8 mouse cellular contexts compared by ENCODE assay signal in genomic region chr17:66479311-66479710, GRCm38 (mm10). TPM values are rescaled to one million over a fixed set of nuclear protein-coding genes. Genes with fewer than 3 reads are reported as not detected.
DNase-seq lines count a peak whose midpoint lies in the region; ATAC-seq and TF ChIP-seq lines count a peak whose summit lies in the region.

No protein-coding gene starts in this region.

- H3K27me3 ChIP-seq in embryonic facial prominence, embryonic 10.5 days (replicated peaks; ENCODE audit: low read depth, poor library complexity, severe bottlenecking): peaks cover 51% of the 10 kb centered on the region
- no peaks in the 10 kb centered on the region for H3K27me3 ChIP-seq in hindbrain, embryonic 12.5 days
- peaks cover 26% of the 10 kb centered on the region for H3K27me3 ChIP-seq in liver, embryonic 15.5 days
- no peaks in the 10 kb centered on the region for H3K27me3 ChIP-seq in cerebellum, adult 2 months (ENCODE audit: control insufficient read depth, insufficient read depth, low read length)
- H3K27me3 ChIP-seq in kidney, adult 2 months (replicated peaks; ENCODE audit: control insufficient read depth, insufficient read depth, low read length): no peaks in the 10 kb centered on the region

- peaks cover 39% of the 10 kb centered on the region for H3K4me1 ChIP-seq in embryonic facial prominence, embryonic 10.5 days
- peaks cover 31% of the 10 kb centered on the region for H3K4me1 ChIP-seq in hindbrain, embryonic 12.5 days
- H3K4me1 ChIP-seq in liver, embryonic 15.5 days (replicated peaks): peaks cover 20% of the 10 kb centered on the region
- H3K4me1 ChIP-seq in cerebellum, adult 2 months (ENCODE audit: control insufficient read depth, insufficient read depth, low read length): no peaks in the 10 kb centered on the region
- H3K4me1 ChIP-seq in kidney, adult 2 months (ENCODE audit: control insufficient read depth, insufficient read depth, low read length): no peaks in the 10 kb centered on the region

- TF ChIP-seq CTCF in layer of hippocampus, adult 2 months (conservative IDR thresholded peaks at IDR 0.05): no peak
- no peak for TF ChIP-seq CTCF in cerebellum, adult 2 months (IDR thresholded peaks at IDR 0.05; ENCODE audit: borderline replicate concordance, insufficient read depth, low read depth, low read length)
- no peak for TF ChIP-seq CTCF in kidney, adult 2 months (conservative IDR thresholded peaks at IDR 0.05; ENCODE audit: insufficient read depth, insufficient read length, low read depth, low read length)

- H3K4me2 ChIP-seq in hindbrain, embryonic 12.5 days (replicated peaks): peak overlapping the region; percentile 44
- H3K4me2 ChIP-seq in liver, embryonic 15.5 days: peak overlapping the region; percentile 68

- H3K9me3 ChIP-seq in embryonic facial prominence, embryonic 10.5 days: peaks cover 4% of the 10 kb centered on the region; the same call in 1 of the 2 replicates
- 0 out of 2 replicates have a peak, but pooled peaks cover 3% of the 10 kb centered on the region for H3K9me3 ChIP-seq in hindbrain, embryonic 12.5 days (replicated peaks)
- H3K9me3 ChIP-seq in liver, embryonic 15.5 days (replicated peaks): no peaks in the 10 kb centered on the region

- H3K27ac ChIP-seq in layer of hippocampus, adult 2 months: peak overlapping the region; percentile 28; the same call in 1 of the 2 replicates
- H3K27ac ChIP-seq in embryonic facial prominence, embryonic 10.5 days (replicated peaks): peak overlapping the region; percentile 83
- peak overlapping the region; percentile 92 for H3K27ac ChIP-seq in hindbrain, embryonic 12.5 days
- no peak overlapping the region for H3K27ac ChIP-seq in liver, embryonic 15.5 days (replicated peaks)
- no peak overlapping the region for H3K27ac ChIP-seq in cerebellum, adult 2 months (ENCODE audit: insufficient read depth, low read length)
- no peak overlapping the region for H3K27ac ChIP-seq in kidney, adult 2 months (ENCODE audit: insufficient read depth, low read depth, low read length)

- peak; percentile 82 for ATAC-seq in hindbrain, embryonic 12.5 days (ENCODE audit: low FRiP score)
- ATAC-seq in liver, embryonic 15.5 days (ENCODE audit: insufficient read depth): no peak; the same call in 1 of the 2 replicates

- DNase-seq in layer of hippocampus, adult 2 months (ENCODE audit: low spot score in 2 of 2): no peak
- no peak for DNase-seq in layer of hippocampus, adult 11-12 months (ENCODE audit: low spot score)
- DNase-seq in embryonic facial prominence, embryonic 10.5 days (ENCODE audit: low spot score): peak; percentile 60
- peak; percentile 40 for DNase-seq in right cerebral cortex, postnatal 4 days
- DNase-seq in cerebellum, adult 2 months: no peak
- DNase-seq in kidney, adult 2 months: no peak

- peak overlapping the region; percentile 44; the same call in 1 of the 2 replicates for H3K9ac ChIP-seq in hindbrain, embryonic 12.5 days
- H3K9ac ChIP-seq in liver, embryonic 15.5 days: no peak overlapping the region; the same call in 1 of the 2 replicates

- no peaks in the 10 kb centered on the region for H3K36me3 ChIP-seq in embryonic facial prominence, embryonic 10.5 days (replicated peaks)
- no peaks in the 10 kb centered on the region for H3K36me3 ChIP-seq in hindbrain, embryonic 12.5 days
- H3K36me3 ChIP-seq in liver, embryonic 15.5 days (replicated peaks): no peaks in the 10 kb centered on the region
- H3K36me3 ChIP-seq in kidney, adult 2 months (ENCODE audit: control insufficient read depth, insufficient read depth, low read length): no peaks in the 10 kb centered on the region

- no peak for TF ChIP-seq POLR2A in cerebellum, adult 2 months (IDR thresholded peaks at IDR 0.05; ENCODE audit: borderline replicate concordance, insufficient read depth, low read length)
- TF ChIP-seq POLR2A in kidney, adult 2 months (IDR thresholded peaks at IDR 0.05; ENCODE audit: low read depth, low read length): no peak

- WGBS in embryonic facial prominence, embryonic 10.5 days: 8% methylated on average over 13 of the region's 13 CpGs
- WGBS in hindbrain, embryonic 12.5 days: 8% methylated on average over 13 of the region's 13 CpGs
- 14% methylated on average over 13 of the region's 13 CpGs for WGBS in liver, embryonic 15.5 days (ENCODE audit: insufficient replicate concordance)
- WGBS in cerebellum, adult 2 months: 58% methylated on average over 13 of the region's 13 CpGs
- WGBS in kidney, adult 2 months: 58% methylated on average over 13 of the region's 13 CpGs

- H3K4me3 ChIP-seq in layer of hippocampus, adult 2 months: no peak overlapping the region
- H3K4me3 ChIP-seq in embryonic facial prominence, embryonic 10.5 days: peak overlapping the region; percentile 47
- H3K4me3 ChIP-seq in hindbrain, embryonic 12.5 days: no peak overlapping the region
- H3K4me3 ChIP-seq in liver, embryonic 15.5 days (replicated peaks): peak overlapping the region; percentile 37
- no peak overlapping the region for H3K4me3 ChIP-seq in cerebellum, adult 2 months (replicated peaks; ENCODE audit: insufficient read depth, low read depth, low read length)
- H3K4me3 ChIP-seq in kidney, adult 2 months (ENCODE audit: insufficient read depth, low read depth, low read length): no peak overlapping the region

RNA-seq across cellular contexts. Expression of gene Mtcl1, which starts 29.8 kb away (rescaled TPM):
- 10 to 100 TPM; 31.7 to 44.8 TPM for total RNA-seq in layer of hippocampus, adult 2 months (2021)
- polyA plus RNA-seq in embryonic facial prominence, embryonic 10.5 days (2016; fragmentation: Nextera tagmentation; extraction: Ambion mirVana): 13.2 and 22.3 TPM in 2 replicates
- 60.3 and 60.4 TPM in 2 replicates for polyA plus RNA-seq in hindbrain, embryonic 12.5 days (2016; fragmentation: Nextera tagmentation; extraction: Ambion mirVana)
- polyA plus RNA-seq in liver, embryonic 15.5 days (2015; fragmentation: Nextera tagmentation; extraction: Ambion mirVana): 0.10 and 0.12 TPM in 2 replicates
- 106 and 115 TPM in 2 replicates for polyA plus RNA-seq in cerebellum, adult 2 months (2012; rRNA removed)
- polyA plus RNA-seq in kidney, adult 2 months (2012; rRNA removed): 3.5 and 4.4 TPM in 2 replicates

RNA-seq across cellular contexts. Expression of gene Rab12, which starts 40.2 kb away (rescaled TPM):
- 100 to 1,000 TPM; 111 to 112 TPM for total RNA-seq in layer of hippocampus, adult 2 months (2021)
- polyA plus RNA-seq in embryonic facial prominence, embryonic 10.5 days (2016; fragmentation: Nextera tagmentation; extraction: Ambion mirVana): 25.5 and 27.4 TPM in 2 replicates
- polyA plus RNA-seq in hindbrain, embryonic 12.5 days (2016; fragmentation: Nextera tagmentation; extraction: Ambion mirVana): 59.8 and 61.0 TPM in 2 replicates
- polyA plus RNA-seq in liver, embryonic 15.5 days (2015; fragmentation: Nextera tagmentation; extraction: Ambion mirVana): 6.4 and 6.6 TPM in 2 replicates
- polyA plus RNA-seq in cerebellum, adult 2 months (2012; rRNA removed): 107 and 110 TPM in 2 replicates
- polyA plus RNA-seq in kidney, adult 2 months (2012; rRNA removed): 22.9 and 24.9 TPM in 2 replicates

Comparison
In these comparisons a context has a peak if more than half of its experiments do, and no peak if none do; other contexts are left out.
1. DNase-seq: peak in embryonic facial prominence, embryonic 10.5 days (single experiment) and right cerebral cortex, postnatal 4 days (single experiment); none in layer of hippocampus, adult 2 months (0 of 2), layer of hippocampus, adult 11-12 months (single experiment), cerebellum, adult 2 months (0 of 2) and kidney, adult 2 months (single experiment).
2. H3K27ac ChIP-seq: peak in layer of hippocampus, adult 2 months (single experiment), embryonic facial prominence, embryonic 10.5 days (single experiment) and hindbrain, embryonic 12.5 days (single experiment); none in liver, embryonic 15.5 days (single experiment), cerebellum, adult 2 months (single experiment) and kidney, adult 2 months (single experiment).
3. H3K4me3 ChIP-seq: peak in embryonic facial prominence, embryonic 10.5 days (single experiment) and liver, embryonic 15.5 days (single experiment); none in layer of hippocampus, adult 2 months (single experiment), hindbrain, embryonic 12.5 days (single experiment), cerebellum, adult 2 months (single experiment) and kidney, adult 2 months (single experiment).